Comparison of ENCODE assay signal across 9 mouse cellular contexts in the genomic region with DNA sequence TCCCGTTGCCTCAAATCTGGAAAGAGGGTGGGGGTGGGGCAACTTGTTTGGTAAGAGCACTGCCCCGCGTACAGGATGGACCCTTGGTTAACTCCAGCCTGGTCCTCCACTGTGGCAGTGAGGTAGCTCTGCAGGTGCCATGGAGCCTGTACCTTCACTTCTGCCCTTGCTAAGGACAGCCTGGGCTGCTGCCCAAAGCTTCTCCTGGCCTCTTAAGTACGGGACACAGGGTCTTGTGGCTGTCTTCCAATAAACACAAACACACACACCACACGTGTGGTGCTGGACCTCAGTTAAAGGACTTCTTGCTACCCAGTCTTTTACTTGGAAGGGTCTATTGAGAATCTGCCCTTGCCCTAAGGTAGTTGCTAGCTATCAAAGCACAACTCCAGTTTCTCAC. TPM values are rescaled to one million over a fixed set of nuclear protein-coding genes. Genes with fewer than 3 reads are reported as not detected.
DNase-seq lines count a peak whose midpoint lies in the region; ATAC-seq and TF ChIP-seq lines count a peak whose summit lies in the region.
"Had no signal": no experiment of that assay in that cellular context is flagged by ENCODE, and none has a peak within 500 bp of the region (broad histone marks: within the 10 kb centered on the region; RNA-seq: fewer than 3 reads in every experiment).

No protein-coding gene starts in this region.

- no peaks in the 10 kb centered on the region for H3K9me3 ChIP-seq in forebrain, embryonic 10.5 days
- H3K9me3 ChIP-seq in forebrain, embryonic 15.5 days: no peaks in the 10 kb centered on the region
- no peaks in the 10 kb centered on the region for H3K9me3 ChIP-seq in forebrain, embryonic 13.5 days (replicated peaks)
- H3K9me3 ChIP-seq in liver, embryonic 14.5 days (ENCODE audit: control insufficient read depth, low read length): no peaks in the 10 kb centered on the region

- no peak for ATAC-seq in forebrain, embryonic 15.5 days (replicated peaks)
- ATAC-seq in forebrain, embryonic 13.5 days: no peak
- no peak for ATAC-seq in liver, embryonic 14.5 days (ENCODE audit: insufficient read depth)

- no peak for TF ChIP-seq EP300 in liver, embryonic 14.5 days (IDR thresholded peaks at IDR 0.05; ENCODE audit: low read depth)

- H3K4me2 ChIP-seq in forebrain, embryonic 15.5 days (replicated peaks): no peak overlapping the region
- peak overlapping the region; percentile 85 for H3K4me2 ChIP-seq in forebrain, embryonic 13.5 days
- peak overlapping the region; percentile 93 for H3K4me2 ChIP-seq in liver, embryonic 14.5 days (ENCODE audit: low read depth)

- peaks cover 9% of the 10 kb centered on the region; the same call in 1 of the 2 replicates for H3K27me3 ChIP-seq in forebrain, embryonic 10.5 days (ENCODE audit: poor library complexity, severe bottlenecking)
- peaks cover 6% of the 10 kb centered on the region; the same call in 1 of the 2 replicates for H3K27me3 ChIP-seq in forebrain, embryonic 15.5 days
- H3K27me3 ChIP-seq in forebrain, embryonic 13.5 days: no peaks in the 10 kb centered on the region; the same call in 1 of the 2 replicates
- H3K27me3 ChIP-seq in liver, embryonic 14.5 days (ENCODE audit: control insufficient read depth, insufficient read depth, low read length): no peaks in the 10 kb centered on the region

- DNase-seq in forebrain, embryonic 10.5 days (ENCODE audit: extremely low spot score, low spot score): no peak
- DNase-seq in 3134 (ENCODE audit: extremely low read depth, insufficient read length, low spot score): peak; percentile 51
- no peak for DNase-seq in liver, embryonic 14.5 days (ENCODE audit: low read depth in 3 of 3, low spot score in 3 of 3)
- DNase-seq in adrenal gland, postnatal 10 days: no peak
- no peak for DNase-seq in spleen, adult 18-20 months
- DNase-seq in kidney, adult 11 months: no peak

- H3K27ac ChIP-seq in forebrain, embryonic 10.5 days: peak overlapping the region; percentile 52
- no peak overlapping the region for H3K27ac ChIP-seq in forebrain, embryonic 15.5 days (replicated peaks)
- 0 out of 2 replicates have a peak overlapping the region, but pooled peaks have one; percentile 14 for H3K27ac ChIP-seq in forebrain, embryonic 13.5 days
- no peak overlapping the region for H3K27ac ChIP-seq in liver, embryonic 14.5 days

- H3K4me3 ChIP-seq in forebrain, embryonic 10.5 days: peak overlapping the region; percentile 98
- H3K4me3 ChIP-seq in forebrain, embryonic 15.5 days: no peak overlapping the region
- H3K4me3 ChIP-seq in forebrain, embryonic 13.5 days: peak overlapping the region; percentile 78
- H3K4me3 ChIP-seq in liver, embryonic 14.5 days (ENCODE audit: insufficient read depth in 1 of 2, low read depth in 2 of 2, low read length in 2 of 2): peak overlapping the region; percentile 77 to 86

- WGBS in forebrain, embryonic 10.5 days: 11% methylated on average over 5 of the region's 5 CpGs
- WGBS in forebrain, embryonic 15.5 days: 3% methylated on average over 5 of the region's 5 CpGs
- WGBS in forebrain, embryonic 13.5 days: 2% methylated on average over 5 of the region's 5 CpGs
- WGBS in liver, embryonic 14.5 days (ENCODE audit: insufficient replicate concordance): 3% methylated on average over 5 of the region's 5 CpGs

- no peak for TF ChIP-seq CTCF in liver, embryonic 14.5 days (IDR thresholded peaks at IDR 0.05; ENCODE audit: low read depth)

- H3K9ac ChIP-seq in forebrain, embryonic 15.5 days (replicated peaks): no peak overlapping the region
- H3K9ac ChIP-seq in forebrain, embryonic 13.5 days: 0 out of 2 replicates have a peak overlapping the region, but pooled peaks have one; percentile 2
- peak overlapping the region; percentile 54 for H3K9ac ChIP-seq in liver, embryonic 14.5 days (replicated peaks)

- peaks cover 35% of the 10 kb centered on the region for H3K36me3 ChIP-seq in forebrain, embryonic 10.5 days (replicated peaks)
- H3K36me3 ChIP-seq in forebrain, embryonic 15.5 days: no peaks in the 10 kb centered on the region; the same call in none of the 2 replicates
- H3K36me3 ChIP-seq in forebrain, embryonic 13.5 days (ENCODE audit: poor library complexity, severe bottlenecking): peaks cover 18% of the 10 kb centered on the region
- peaks cover 15% of the 10 kb centered on the region for H3K36me3 ChIP-seq in liver, embryonic 14.5 days (replicated peaks; ENCODE audit: control insufficient read depth, insufficient read depth, low read depth)

- H3K4me1 ChIP-seq in forebrain, embryonic 10.5 days: peaks cover 80% of the 10 kb centered on the region
- H3K4me1 ChIP-seq in forebrain, embryonic 15.5 days: peaks cover 38% of the 10 kb centered on the region
- peaks cover 48% of the 10 kb centered on the region for H3K4me1 ChIP-seq in forebrain, embryonic 13.5 days
- H3K4me1 ChIP-seq in liver, embryonic 14.5 days (replicated peaks; ENCODE audit: control insufficient read depth in 2 of 2, insufficient read depth in 2 of 2, low read length in 1 of 2): peaks cover 0 to 21% of the 10 kb centered on the region in 2 experiments; a peak in 3 of 4 replicates

RNA-seq across cellular contexts. Expression of a gene that starts 2.5 kb away (rescaled TPM):
- 821 and 911 TPM in 2 replicates for polyA plus RNA-seq in forebrain, embryonic 10.5 days (2016; fragmentation: Nextera tagmentation; extraction: Ambion mirVana)
- 106 and 121 TPM in 2 replicates for polyA plus RNA-seq in forebrain, embryonic 15.5 days (2015; fragmentation: Nextera tagmentation; extraction: Ambion mirVana)
- polyA plus RNA-seq in forebrain, embryonic 13.5 days (2015; fragmentation: Nextera tagmentation; extraction: Ambion mirVana): 147 and 165 TPM in 2 replicates
- polyA plus RNA-seq in liver, embryonic 14.5 days (2012; rRNA removed): 149 and 182 TPM in 2 replicates
- polyA plus RNA-seq in liver, embryonic 14.5 days (2014; fragmentation: Nextera tagmentation; extraction: Ambion mirVana): 162 and 180 TPM in 2 replicates
- total RNA-seq in adrenal gland, postnatal 10 days (2021): 10 to 100 TPM; 27.0 to 29.5 TPM

RNA-seq across cellular contexts. Expression of a gene that starts 6.7 kb away (rescaled TPM):
- 12.5 and 12.7 TPM in 2 replicates for polyA plus RNA-seq in forebrain, embryonic 10.5 days (2016; fragmentation: Nextera tagmentation; extraction: Ambion mirVana)
- 34.8 and 37.4 TPM in 2 replicates for polyA plus RNA-seq in forebrain, embryonic 15.5 days (2015; fragmentation: Nextera tagmentation; extraction: Ambion mirVana)
- 22.2 and 25.2 TPM in 2 replicates for polyA plus RNA-seq in forebrain, embryonic 13.5 days (2015; fragmentation: Nextera tagmentation; extraction: Ambion mirVana)
- polyA plus RNA-seq in liver, embryonic 14.5 days (2012; rRNA removed): 9.9 and 11.7 TPM in 2 replicates
- 15.2 and 18.9 TPM in 2 replicates for polyA plus RNA-seq in liver, embryonic 14.5 days (2014; fragmentation: Nextera tagmentation; extraction: Ambion mirVana)
- total RNA-seq in adrenal gland, postnatal 10 days (2021): 10 to 100 TPM; 10.8 to 15.5 TPM

RNA-seq across cellular contexts. Expression of a gene that starts 37.6 kb away (rescaled TPM):
- polyA plus RNA-seq in forebrain, embryonic 10.5 days (2016; fragmentation: Nextera tagmentation; extraction: Ambion mirVana): 0.61 and 0.73 TPM in 2 replicates
- 2.4 and 3.0 TPM in 2 replicates for polyA plus RNA-seq in forebrain, embryonic 15.5 days (2015; fragmentation: Nextera tagmentation; extraction: Ambion mirVana)
- 2.2 and 2.4 TPM in 2 replicates for polyA plus RNA-seq in forebrain, embryonic 13.5 days (2015; fragmentation: Nextera tagmentation; extraction: Ambion mirVana)
- polyA plus RNA-seq in liver, embryonic 14.5 days (2012; rRNA removed): 0.01 and 0.04 TPM in 2 replicates
- not detected in 2 replicates for polyA plus RNA-seq in liver, embryonic 14.5 days (2014; fragmentation: Nextera tagmentation; extraction: Ambion mirVana)
- total RNA-seq in adrenal gland, postnatal 10 days (2021): 1 to 10 TPM; 1.9 to 3.5 TPM
- total RNA-seq: hematopoietic stem cell, adult 5-6 weeks had no signal

Comparison
In these comparisons a context has a peak if more than half of its experiments do, and no peak if none do; other contexts are left out.
1. H3K27ac ChIP-seq: peak in forebrain, embryonic 10.5 days (single experiment) and forebrain, embryonic 13.5 days (single experiment); none in forebrain, embryonic 15.5 days (single experiment) and liver, embryonic 14.5 days (single experiment).